Mouse (Mus musculus): Measurements from ENCODE around the gene Pcgf1.

Pcgf1 gene

DNA sequence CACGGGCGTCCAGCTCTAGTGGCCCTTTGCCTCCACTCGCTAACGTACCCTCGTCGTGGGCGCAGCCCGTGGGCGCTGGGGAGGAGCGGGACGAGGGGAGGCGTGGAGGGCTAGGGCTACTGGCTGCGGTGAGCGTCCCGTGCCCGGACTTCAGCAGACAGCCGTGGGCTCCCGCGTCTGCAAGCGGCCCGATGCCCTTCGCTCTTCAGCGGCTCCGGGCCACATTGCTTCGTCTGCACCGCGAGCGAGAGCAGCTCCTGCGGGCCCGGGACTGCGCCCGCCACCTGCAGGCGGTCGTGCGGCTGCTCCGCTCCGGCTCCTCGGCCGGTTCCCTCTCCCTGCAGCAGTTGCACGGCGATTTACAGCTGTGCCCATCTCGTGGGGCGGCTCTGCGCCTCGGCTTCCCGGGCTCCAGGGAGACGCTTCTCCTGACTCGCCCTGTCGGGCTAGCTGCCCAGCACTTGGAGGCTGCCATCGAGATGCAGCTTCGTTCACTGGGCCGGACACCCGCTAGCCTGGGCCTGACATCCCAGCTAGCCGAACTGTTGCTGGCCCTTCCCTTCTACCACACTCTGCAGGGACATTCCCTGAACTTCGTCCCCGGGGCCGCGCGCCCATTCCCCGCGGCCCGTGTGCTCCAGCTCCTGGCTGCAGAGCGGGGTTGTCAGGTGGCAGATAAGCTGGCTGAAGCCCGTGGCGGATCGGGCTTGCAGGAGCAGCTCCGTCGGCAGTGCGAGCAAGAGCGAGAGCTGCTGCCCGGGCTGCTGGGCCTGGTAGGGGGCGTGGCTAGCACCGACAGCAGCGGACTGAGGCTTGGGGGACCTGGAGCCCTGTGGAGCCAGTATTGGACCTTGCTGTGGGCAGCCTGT lies 24.3 kb downstream of the Pcgf1 start:
- DNase-seq (ENCODE audit: low spot score): peak; percentile 55

- DNase-seq (ENCODE audit: low spot score): no peak
Observed at GRCm38 (mm10) chr6:83103130-83103650, 25.5 kb downstream of the Pcgf1 start.

GRCm38 (mm10) chr6:83104158-83104557 lies 26.5 kb downstream of the Pcgf1 start:
- no peak for DNase-seq (ENCODE audit: low spot score)

DNA sequence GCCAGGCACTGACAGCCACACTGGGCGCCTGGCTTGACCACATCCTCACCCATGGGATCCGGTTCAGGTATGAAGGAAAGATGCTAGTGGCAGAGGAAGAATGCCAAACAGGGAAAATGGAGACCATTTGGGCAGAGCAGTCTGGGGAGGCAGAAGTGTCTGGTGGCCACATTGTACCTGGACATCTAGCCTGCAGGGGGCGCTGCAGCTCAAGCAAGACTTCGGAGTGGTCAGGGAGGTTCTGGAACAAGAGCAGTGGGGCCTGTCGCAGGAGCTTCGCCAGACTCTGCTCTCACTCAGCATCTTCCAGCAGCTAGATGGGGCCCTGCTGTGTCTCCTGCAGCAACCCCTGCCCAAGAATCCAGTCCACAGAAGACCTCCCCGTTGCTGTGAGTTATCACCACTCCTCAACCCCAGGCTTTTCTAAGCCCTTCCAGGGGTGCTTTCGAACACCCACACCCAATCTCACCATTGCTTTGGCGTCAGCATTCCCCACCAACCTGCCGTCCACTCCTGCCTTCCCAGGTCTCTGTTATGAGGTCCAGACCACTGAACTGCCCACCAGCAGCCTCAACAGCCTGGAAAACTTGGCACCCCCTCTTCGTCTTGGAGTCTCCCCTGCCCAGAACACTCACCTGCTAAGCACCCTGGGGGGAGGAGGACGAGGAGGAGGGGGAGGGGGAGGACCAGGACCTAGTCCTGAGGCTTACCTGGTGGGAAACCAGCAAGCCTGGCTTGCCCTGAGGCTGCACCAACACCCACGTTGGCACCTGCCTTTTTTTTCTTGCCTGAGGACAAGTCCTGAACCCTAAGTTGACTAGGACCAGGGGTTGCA lies 30.1 kb downstream of the Pcgf1 start:
- DNase-seq (ENCODE audit: low spot score): peak; percentile 70

DNA sequence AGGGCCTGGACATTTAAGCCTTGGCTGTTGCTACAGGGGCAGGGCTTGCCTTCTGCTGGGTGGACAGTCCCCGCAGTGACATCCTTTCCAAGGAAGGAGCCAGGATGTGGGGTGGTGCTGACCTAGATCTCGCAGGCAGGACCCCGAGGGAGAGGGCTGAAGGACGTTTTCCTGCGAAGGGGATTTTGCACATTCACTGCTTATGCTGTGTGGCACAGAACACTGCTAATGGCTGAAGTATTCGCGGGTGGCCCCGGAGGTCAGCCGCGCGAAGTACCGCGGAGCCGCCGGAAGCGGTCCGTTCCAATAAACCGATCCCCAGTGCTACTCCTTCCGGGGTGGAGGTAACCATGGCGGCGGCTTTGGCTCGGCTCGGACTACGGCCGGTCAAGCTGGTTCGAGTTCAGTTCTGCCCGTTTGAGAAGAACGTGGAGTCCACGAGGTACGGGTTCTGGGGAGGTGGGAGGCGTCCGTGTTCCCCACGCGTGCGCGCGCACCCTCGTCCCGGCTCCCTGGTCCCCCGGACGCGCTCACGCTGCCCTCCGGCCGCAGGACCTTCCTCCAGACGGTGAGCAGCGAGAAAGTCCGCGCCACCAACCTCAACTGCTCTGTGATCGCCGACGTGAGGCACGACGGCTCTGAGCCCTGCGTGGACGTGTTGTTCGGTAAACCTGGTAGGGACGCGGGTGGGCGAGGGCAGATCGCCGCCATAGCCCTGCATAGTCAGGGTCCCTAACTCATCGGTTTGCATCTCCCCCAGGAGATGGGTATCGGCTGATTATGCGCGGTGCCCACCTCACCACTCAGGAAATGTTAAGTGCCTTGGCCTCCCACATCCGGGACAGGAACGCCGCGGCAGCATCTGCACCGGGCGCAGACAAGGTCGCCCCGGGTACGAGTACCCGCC lies 31.3 kb downstream of the Pcgf1 start, which contains the start of gene Mrpl53:
TSS of gene Mrpl53 (plus strand) at position 279 of the 907 bp plus-strand sequence.
- peak; percentile 81 for DNase-seq (ENCODE audit: low spot score)

GRCm38 (mm10) chr6:83111510-83112136 lies 34.0 kb downstream of the Pcgf1 start:
- no peak for DNase-seq (ENCODE audit: low spot score)

- peak; percentile 95 for DNase-seq (ENCODE audit: low spot score)
Observed at GRCm38 (mm10) chr6:83115011-83115671, 37.5 kb downstream of the Pcgf1 start, which contains the start of gene Mogs. Gene Mogs, plus strand, starts transcription at chr6:83115496.

- no peak for DNase-seq (ENCODE audit: low spot score)
Observed at GRCm38 (mm10) chr6:83115682-83116372, 38.2 kb downstream of the Pcgf1 start.

DNA sequence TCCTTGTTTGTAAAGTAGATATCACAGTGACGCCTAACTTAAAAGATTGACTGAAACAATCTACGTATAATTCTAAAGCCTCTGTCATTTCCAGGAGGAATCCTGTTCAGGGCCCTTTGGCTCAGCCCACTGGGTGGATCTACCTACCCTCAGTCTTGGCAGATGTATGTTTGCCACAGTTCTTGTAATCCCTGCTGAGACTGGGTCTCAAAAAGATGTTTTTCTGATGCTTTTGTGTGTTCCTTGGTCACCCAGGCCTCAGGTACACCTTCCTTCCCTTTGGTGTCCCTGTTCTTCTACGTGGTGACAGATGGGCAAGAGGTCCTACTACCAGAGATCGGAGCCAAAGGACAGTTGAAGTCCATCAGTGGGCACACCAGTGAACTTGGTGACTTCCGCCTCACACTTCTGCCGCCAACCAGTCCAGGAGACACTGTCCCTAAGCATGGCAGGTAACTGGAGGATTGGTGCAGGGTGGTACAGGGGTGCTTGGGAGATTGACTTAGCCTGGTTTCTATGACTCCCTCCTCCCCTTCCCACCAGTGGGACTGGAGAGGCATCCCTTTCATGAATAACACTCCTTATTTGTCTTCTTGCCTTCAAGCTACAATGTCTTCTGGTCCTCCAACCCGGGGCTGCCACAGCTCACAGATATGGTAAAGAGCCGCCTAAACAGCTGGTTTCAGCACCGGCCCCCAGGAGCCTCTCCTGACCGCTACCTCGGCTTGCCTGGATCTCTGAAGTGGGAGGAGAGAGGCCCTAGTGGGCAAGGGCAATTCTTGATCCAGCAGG lies 38.9 kb downstream of the Pcgf1 start:
- DNase-seq (ENCODE audit: low spot score): no peak

DNA sequence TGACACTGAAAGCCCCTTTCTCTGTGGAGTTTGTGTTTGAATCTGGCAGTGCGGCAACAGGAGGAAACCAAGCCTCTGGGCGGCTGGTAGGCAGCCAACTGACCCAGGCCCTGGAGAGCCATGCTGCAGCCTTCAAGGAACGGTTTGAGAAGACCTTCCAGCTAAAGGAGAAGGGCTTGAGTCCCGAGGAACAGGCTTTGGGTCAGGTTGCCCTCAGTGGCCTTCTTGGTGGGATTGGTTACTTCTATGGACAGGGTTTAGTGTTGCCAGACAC lies 39.4 kb downstream of the Pcgf1 start:
- DNase-seq (ENCODE audit: low spot score): no peak

DNA sequence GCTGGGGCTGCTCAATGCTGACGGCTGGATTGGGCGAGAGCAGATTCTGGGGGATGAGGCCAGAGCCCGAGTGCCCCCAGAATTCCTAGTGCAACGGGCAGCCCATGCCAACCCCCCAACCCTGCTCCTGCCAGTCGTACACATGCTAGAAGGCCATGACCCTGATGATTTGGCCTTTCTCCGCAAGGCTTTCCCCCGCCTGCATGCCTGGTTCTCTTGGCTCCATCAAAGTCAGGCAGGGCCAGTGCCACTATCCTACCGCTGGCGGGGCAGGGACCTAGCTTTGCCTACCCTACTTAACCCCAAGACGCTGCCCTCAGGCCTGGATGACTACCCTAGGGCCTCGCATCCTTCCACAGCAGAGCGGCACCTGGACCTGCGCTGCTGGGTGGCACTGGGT lies 39.9 kb downstream of the Pcgf1 start:
- DNase-seq (ENCODE audit: low spot score): no peak

DNA sequence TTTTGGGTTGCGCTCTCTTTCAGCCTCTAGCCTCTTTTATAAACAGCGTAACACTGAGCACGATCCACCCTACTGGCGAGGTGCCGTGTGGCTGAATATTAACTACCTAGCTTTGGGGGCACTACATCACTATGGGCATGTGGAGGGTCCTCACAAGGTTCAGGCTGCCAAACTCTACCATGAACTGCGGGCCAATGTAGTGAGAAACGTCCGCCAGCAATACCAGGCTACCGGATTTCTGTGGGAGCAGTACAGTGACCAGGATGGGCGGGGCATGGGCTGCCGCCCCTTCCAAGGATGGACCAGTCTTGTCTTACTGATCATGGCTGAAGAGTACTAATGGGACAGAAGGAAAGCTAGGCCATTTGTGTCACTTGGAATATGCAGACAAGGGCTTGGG lies 40.7 kb downstream of the Pcgf1 start:
- DNase-seq (ENCODE audit: low spot score): no peak

DNA sequence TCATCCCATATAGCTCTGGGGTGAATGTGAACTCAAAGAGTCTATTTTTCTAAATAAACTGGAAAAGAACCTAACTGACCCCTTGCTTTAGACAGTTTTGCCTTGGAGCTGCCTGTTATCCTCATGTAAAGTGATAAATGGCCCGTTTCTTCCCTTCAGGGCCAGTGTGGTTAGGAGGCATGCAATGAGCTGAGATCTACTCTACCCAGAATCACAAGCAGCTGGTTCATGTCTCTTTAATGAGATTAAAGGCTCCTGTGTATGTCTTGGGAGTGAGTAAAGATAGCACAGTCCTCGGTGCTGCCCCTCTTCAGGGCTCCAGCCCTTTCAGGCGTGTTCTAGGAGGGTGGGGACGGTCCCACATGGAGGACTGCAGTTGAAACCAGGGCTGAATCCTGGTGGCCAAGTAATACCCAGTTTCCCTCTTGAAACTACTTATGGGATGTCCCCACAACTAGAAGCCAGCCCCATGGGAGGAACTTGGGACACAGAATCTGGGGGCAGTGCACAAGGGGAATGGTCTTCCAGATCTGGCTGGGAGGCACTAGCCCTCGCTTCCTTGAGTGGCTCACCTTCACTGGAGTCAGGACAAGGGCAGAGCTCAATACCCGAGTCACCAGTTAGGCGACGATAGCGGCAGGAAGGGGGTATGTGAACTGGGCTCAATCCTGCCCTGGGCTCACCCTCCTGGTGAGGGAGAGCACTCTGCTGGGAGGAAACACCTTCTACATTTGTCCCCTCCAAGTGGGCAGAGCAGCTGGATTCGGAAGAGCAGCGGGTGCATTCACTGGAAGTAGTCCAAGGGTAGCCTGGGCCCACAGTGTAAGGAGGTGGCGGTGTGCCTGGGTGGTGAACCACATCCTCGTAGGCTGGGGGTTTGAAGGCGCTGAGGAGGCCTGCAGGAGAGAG lies 41.4 kb downstream of the Pcgf1 start:
- no peak for DNase-seq (ENCODE audit: low spot score)

DNA sequence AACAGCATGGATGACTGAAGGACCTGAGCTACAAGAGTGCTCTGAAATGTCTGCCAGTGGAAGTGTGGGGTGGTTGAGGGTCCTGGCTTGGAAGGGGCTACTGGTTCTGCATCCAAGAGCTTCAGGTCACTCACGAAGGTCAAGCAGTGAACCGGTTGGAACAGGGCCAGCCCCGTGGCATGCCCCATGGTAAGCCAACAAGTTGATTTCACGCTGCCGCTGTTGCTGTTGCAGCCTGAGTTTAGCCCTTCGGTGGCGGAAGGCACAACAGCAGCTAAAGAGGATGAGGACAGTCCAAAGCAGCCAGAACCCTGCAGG lies 42.0 kb downstream of the Pcgf1 start:
- DNase-seq (ENCODE audit: low spot score): no peak

- DNase-seq (ENCODE audit: low spot score): peak; percentile 80
Observed at GRCm38 (mm10) chr6:83120930-83121862, 43.5 kb downstream of the Pcgf1 start, which contains the start of gene Wbp1. Gene Wbp1, minus strand, starts transcription at chr6:83121559.

GRCm38 (mm10) chr6:83121863-83122710 lies 44.4 kb downstream of the Pcgf1 start:
- no peak for DNase-seq (ENCODE audit: low spot score)
